Mouse (Mus musculus): Measurements from ENCODE around the gene Susd5.
"Not testable (repeated sequence)": the region's sequence is repeated elsewhere in the genome, so short reads cannot be mapped to it uniquely, and the experiment has no call there.

The Susd5 gene

DNA sequence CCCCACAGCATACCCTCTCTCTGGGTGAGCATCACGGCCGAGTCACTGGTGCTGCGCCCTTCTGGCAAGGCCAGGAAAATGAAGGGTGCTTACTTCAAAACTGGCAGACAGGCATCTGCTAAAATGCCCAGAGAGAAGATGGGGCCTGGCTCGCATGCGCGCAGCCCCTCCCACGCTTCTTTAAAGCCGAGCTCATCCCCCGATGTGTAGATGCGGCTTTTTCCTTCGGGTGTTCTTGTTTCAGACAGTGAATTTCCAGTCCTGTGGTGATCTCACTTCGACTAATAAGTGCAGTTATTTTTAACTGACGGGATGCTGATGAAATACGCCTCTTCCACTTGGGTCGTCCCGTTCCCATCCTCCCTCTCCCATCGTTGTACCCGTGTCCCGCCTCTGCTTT is 16.7 kb downstream of the Susd5 start:
- DNase-seq (ENCODE audit: low read depth), result no peak

DNA sequence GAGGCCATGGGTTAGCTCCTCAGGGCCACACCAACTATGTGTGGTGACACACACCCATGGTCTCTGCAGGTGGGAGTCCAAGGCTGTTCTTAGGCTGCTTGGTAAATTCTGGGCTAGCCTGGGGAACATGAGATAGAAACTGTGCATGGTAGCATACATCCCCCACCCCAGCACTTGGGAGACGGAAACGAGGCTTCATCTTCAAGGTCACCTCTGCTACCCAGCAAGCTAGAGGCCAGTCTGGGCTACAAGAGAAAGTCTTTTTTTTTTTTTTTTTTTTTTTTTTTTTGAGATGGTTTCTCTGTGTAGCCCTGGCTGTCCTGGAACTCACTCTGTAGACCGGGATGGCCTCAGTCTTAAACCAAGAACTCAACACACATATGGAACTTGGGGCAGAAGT is 29.5 kb downstream of the Susd5 start:
- no peak for DNase-seq (ENCODE audit: low read depth)

DNA sequence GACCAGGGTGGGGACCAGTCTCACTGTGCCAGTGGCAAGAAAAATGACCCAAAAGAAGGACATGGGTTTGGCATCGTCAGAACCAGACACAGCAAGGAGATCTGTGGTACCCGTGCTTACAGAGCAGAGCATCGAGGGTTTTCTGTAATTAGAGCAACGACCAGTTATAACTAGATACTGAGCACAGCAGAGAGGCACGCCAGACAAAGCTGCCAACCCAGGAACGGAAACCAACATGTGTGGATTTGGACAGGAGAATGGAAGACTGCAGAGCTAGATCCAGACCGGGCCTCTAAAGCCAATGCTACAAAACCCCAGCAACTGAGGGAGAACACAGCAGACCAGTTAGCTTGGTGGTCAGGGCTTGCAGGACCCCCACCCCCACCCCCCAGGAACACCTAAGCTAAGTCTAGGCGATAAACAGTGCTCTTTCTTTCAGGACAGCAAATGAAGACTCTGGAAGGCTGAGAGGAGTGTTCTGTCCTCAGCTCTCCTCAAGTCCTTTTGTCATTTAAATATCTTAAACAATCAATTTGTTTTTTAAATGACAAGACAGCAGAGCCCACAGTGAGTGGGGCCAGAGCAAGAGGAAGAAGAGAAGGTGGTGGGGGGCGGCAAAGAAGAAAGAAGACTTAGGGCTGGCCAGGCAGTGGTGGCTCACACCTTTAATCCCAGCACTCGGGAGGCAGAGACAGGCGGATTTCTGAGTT is 30.3 kb downstream of the Susd5 start:
- no peak for DNase-seq (ENCODE audit: low read depth)

DNA sequence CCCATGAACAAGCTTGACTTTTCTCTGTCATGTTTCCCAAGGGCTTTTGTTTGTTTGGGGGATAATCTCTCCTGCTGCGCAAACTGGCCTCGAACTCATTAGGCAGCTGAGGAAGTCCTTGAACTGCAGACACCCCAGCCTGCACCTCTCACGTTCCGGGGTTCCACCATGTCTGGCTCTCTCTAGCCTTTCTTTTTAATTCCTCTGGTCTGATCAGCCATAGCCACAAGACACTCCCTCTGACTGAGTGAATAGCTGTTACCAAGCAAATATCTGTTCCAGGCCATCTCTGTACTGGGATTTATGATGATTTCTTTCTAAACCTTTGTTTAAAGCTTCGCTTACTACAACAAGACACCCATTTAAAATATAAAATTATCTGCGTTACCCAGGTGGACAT is 31.9 kb downstream of the Susd5 start:
- not testable (repeated sequence) for DNase-seq (ENCODE audit: low read depth)

DNA sequence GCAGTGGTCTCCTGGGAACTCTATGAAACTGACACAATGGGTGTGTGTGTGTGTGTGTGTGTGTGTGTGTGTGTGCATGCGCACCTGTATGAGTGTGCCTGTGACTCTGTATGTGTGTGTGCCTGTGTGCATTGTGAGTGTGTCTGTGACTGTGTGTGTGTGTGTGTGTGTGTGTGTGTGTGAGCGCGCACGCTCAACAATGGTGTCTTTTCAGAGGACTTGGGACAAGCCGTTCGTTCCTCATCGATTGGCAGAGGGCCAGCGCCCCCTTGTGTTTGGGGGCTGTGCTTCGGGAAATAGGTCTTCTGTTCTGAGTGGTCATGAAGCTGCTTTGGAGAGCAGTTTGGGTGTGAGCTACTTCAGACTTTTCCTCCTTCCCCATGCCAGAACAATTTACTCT is 35.2 kb downstream of the Susd5 start:
- DNase-seq (ENCODE audit: low read depth), result peak; percentile 6

DNA sequence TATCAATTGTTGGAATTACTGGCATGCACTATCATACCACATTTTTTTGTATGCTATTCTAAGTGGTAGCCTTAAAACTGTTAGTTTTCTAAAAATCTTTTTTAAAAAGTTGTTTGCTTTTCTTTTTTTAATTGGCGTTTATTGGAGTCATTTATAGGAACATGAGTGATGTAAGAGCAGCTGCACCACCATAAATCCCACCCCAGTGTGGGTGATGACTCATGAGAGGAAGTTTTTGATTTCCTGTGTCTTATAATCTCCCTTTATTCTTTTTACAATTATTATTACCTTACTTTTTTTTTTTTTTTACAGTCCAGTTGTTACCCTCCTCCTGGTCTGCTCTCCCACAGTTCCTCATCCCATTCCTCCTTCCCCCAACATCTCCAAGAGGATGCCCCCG is 37.9 kb downstream of the Susd5 start:
- DNase-seq (ENCODE audit: low read depth), result no peak

DNA sequence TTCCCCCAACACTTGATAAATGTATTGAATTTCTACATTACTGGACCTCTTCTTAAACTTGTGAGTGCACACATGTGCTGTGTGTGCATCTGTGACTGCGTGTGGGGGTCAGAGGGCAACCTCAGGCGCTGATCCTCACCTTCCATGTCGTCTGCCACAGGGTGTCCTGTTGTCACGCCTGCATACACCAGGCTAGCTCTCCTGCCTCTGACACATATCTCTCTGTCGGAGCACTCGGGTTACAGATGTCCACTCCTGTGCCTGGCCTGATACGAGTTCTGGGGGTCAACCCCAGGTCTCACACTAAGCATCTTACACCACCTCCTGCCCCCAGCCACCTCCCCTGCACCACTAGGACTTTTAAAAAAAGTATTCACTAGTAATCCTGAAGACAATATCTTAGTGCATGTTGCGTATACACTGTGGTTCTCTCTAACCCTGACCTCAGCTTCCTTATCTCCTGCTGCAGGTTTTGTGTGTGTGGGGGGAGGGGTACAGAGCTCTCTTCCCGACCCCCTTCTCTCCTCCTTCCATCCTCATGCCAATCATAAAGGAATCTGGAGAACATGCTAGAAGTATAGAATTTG is 41.9 kb downstream of the Susd5 start:
- DNase-seq (ENCODE audit: low read depth), result no peak

DNA sequence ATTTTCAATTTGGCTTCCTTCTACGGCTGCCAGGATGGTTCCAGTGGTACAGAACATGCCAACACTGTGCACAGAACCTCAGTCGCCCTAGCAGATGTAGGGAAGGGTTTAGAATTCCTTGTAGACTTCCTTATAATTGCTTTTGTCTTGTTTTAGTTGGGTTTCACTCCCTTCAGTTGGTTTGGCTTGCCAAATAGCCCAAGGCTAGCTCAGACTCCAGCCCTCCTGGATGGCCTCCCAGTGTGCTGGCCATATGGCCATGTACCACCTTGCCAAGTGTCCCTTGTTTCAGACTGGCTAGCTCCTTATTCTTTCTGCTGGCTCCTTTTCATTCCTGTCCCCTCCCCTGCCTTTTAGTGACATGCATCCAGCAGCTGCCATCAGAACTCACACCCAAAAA is 53.3 kb downstream of the Susd5 start:
- no peak for DNase-seq (ENCODE audit: low read depth)

DNA sequence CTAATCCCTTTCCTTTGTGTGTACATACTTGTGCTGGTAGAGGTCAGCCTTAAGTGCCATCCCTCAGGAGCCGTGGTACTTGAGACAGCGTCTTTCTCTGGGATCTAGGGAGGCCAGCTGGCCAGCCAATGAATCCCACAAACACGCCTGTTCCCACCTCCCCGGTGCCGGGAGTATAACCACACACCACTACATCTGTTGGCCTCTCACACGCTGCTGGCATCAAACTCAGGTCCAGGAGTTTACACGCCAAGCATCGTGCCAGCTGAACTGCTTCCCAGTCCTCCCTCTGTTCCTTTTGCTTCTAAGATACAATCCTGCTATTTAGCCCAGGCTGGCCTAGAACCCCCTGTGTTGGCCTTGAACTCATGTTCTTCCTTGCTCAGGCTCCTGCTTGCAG is 54.2 kb downstream of the Susd5 start:
- no peak for DNase-seq (ENCODE audit: low read depth)

DNA sequence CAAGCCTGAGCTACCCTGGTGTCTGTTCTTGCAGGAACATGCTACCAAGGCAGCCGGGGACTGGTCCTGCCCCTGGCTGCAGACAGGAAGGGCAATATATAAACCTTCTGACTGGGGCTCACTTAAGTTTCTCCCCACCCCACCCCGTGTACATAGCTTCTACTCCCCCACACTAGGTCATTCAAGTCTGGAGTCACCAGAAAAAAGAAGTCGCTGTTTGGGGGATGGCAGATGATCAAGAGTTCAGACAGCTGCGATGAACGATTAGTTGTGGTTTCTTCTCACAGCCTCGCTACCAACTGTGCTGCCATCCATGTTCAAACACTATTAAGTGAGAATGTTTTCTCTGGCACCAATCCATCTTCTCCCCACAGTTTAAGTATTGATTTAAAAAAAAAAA is 55.3 kb downstream of the Susd5 start:
- DNase-seq (ENCODE audit: low read depth), result no peak

DNA sequence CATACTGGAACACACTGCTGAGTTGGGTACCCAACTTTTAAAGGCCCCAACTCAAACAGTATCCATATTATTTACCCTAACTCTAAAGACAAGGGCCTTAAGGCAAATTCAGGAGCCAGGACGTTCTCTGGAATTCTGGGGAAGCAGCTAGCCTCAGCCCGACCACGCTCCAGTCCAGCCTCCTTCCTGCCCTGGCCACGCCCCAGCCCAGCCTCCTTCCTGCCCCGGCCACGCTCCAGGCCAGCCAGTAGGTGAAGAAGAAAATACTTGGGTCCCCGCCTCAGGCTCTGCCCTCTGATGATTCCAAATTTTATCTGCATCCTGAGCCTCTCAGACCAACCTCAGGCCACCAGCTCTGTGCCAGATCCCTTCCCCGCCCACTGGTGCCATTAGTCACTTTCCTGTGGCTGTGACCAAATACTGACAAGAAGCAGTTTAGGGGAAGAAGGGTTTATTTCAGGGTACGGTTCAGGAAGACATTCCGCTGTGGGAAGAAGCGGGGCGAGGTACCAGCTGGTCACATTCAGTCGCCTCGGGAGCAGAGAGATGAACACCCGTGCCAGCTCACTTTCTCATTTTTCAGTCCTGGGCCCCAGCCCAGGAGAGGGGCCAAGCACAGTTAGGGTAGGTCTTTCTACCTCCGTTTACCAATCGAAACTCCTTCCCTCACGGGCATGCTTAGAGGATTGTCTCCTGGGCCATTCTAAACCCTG is 57.1 kb downstream of the Susd5 start:
- DNase-seq (ENCODE audit: low read depth), result no peak

DNA sequence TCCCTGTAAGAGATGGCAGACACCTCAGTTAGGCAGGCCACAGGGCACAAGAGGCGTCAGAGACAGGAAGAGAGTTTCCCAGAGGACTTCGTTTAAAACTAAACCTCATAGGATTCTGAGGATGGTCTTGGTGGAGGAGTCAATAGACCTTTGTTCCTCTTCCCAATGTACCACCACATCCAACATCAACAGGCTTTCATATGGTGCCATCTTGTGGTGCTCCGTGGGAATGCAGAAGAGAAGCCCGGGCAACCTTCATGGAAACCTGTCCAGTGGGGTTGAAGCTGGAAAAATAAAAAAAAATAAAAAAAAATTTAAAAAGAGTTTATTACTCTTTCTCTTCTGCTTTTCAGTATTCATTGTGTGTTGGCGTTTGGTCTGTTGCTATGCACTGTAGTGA is 59.7 kb downstream of the Susd5 start:
- not testable (repeated sequence) for DNase-seq (ENCODE audit: low read depth)

DNA sequence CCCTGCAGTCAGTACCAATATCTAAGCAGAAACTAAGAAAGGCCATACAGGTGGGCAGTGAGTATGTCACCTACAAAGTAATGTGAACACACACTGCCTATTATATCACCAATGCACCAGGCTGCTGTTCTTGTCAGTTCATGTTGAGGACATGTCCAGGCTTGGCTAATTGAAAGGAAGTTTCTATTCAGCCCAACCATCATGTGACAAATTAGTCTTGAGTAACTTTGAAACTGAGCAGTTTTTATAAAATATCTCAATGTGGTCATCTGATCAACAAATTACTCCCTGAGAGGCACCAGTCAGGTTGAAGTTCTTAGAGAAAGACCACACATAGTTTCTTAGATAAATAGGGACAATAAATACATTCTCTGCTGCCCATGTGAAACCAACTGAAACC is 65.9 kb downstream of the Susd5 start:
- not testable (repeated sequence) for DNase-seq (ENCODE audit: low read depth)

DNA sequence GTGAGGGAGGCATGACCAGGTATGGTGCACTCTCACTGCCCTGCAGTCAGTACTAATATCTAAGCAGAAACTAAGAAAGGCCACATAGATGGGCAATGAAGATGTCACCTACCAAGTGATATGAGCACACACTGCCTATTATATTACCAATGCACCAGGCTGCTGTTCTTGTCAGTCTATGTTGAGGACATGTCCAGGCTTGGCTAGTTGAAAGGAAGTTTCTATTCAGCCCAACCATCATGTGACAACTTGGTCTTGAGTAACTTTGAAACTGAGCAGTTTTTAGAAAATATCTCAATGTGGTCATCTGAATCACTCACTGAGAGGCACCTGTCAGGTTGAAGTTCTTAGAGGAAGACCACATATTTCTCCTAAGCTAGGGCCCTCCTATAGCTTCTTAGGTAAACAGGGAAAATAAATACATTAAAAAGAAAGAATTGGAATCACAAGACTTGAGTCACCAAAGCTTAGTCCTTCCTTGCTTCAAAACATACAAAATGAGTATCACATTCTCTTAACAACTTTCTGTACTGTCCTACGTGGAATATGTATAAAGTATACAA is 72.4 kb downstream of the Susd5 start:
- DNase-seq (ENCODE audit: low read depth), result not testable (repeated sequence)
